Mouse (Mus musculus) thymus, postnatal 10 days (tissue): ENCODE measurements around the gene Cyb561d1.
"Not testable (repeated sequence)": the region's sequence is repeated elsewhere in the genome, so short reads cannot be mapped to it uniquely, and the experiment has no call there.

ENCODE experiments used
- DNase-seq, 2 experiments: peaks; one replicate each; pipeline ENCODE4 v3.0.0; 2021; ENCODE audit warnings: low spot score in 2 of 2

The Cyb561d1 gene

GRCm38 (mm10) chr3:108200329-108201323 lies at the start of gene Cyb561d1:
Gene Cyb561d1, minus strand, starts transcription at chr3:108201212.
- DNase-seq = peak; percentile 96 to 97

- no peak for DNase-seq
These were observed 45.8 kb upstream of the Cyb561d1 start for GRCm38 (mm10) chr3:108246857-108247256.

- no peak for DNase-seq
These were observed 40.3 kb upstream of the Cyb561d1 start for GRCm38 (mm10) chr3:108241243-108241839.

- DNase-seq = not testable (repeated sequence)
These were observed 36.6 kb upstream of the Cyb561d1 start for GRCm38 (mm10) chr3:108237474-108238102.

- DNase-seq = no peak
These were observed 30.6 kb upstream of the Cyb561d1 start for GRCm38 (mm10) chr3:108231646-108232045.

GRCm38 (mm10) chr3:108227521-108227920 lies 26.5 kb upstream of the Cyb561d1 start:
- no peak for DNase-seq

GRCm38 (mm10) chr3:108226558-108227350 lies 25.7 kb upstream of the Cyb561d1 start, which contains the start of gene Sypl2:
Gene Sypl2, minus strand, starts transcription at chr3:108226648.
- DNase-seq = no peak

DNA sequence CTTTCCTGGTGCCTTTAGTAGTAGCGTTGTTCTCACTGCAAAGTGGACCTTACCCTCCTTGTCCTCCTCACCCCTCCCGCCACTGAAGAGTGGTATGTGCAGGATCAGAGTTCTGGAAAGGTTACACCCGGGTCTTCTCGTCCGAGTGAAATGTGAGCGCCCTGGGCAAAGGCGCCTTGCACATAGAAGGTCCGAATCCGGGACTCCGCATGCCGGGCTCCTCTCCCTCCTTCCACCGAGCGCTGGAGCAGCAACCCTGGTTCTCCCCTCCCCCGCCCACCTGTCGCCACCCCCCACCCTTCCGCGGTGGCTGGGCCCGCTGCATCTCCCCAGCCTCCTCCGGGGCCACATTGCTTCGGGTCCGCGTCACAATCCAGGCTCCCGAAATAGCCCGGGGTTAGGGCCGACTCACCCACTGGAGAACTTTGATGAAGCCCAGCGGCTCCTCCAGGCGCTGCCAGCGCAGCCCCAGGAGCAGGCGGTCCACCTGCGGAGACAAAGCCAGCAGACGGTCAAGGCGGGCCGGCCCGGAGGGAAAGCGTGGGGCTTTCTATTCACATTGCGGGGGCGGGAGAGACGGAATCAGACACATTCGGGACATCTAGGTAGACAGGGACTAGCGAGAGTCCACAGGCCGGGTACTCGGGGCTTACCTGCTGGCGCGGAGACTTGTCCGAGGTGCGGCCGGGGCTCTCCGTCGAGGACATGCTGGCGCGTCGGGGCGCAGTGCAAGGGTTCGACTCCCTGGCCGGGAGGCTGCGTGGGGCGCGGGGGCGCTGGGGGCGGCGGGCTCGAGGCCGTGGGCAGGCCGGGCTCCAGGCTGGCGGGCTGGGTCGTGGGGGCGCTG lies 24.9 kb upstream of the Cyb561d1 start:
- no peak for DNase-seq

GRCm38 (mm10) chr3:108220661-108221060 lies 19.6 kb upstream of the Cyb561d1 start:
- DNase-seq = no peak

- DNase-seq = no peak
These were observed 13.7 kb upstream of the Cyb561d1 start for GRCm38 (mm10) chr3:108214734-108215133.

DNA sequence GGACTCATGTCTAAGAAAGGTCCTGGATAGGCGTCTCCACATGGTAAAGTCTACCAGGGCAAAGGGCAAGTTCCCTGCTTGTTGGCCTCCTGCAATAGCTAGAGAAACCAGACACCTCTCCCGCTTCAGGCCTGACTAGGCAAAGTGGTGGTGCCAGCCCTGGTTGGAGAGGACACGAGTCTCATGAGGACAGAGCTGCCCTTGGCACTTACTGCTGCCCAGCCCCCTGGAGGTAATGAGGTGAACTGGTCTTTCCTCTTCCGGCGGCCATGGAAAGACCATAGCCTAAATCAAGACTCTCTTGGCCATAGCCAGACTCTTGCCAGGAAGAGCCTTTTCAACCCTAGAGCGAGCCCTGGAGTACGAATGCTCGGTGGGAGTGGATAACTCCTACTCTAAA lies 11.4 kb upstream of the Cyb561d1 start:
- DNase-seq = no peak

DNA sequence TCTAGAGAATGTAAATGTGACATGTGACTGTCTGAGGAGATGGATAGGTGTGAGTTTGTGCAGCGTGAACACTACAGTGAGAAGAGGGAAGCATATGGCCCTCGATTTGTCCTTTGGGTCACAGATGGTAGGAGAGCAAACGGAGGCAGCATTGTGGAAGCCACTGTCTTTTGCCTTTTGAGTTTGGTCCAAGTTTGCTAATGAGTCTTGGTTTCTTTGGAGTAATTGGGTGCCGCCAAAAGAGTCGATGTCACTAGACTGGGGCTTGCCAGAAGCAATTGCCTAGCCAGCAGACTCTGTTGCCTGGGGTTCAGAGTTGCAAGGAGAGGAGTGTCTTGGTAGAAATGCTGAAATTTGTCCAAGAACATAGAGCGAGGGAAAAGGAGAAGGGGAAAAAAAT lies 10.8 kb upstream of the Cyb561d1 start:
- DNase-seq = no peak

- peak in 1 of 2 experiments; percentile 67 for DNase-seq
These were observed 9.7 kb upstream of the Cyb561d1 start, which contains the start of gene Atxn7l2 for GRCm38 (mm10) chr3:108210771-108211139. Gene Atxn7l2, minus strand, starts transcription at chr3:108210934.

DNA sequence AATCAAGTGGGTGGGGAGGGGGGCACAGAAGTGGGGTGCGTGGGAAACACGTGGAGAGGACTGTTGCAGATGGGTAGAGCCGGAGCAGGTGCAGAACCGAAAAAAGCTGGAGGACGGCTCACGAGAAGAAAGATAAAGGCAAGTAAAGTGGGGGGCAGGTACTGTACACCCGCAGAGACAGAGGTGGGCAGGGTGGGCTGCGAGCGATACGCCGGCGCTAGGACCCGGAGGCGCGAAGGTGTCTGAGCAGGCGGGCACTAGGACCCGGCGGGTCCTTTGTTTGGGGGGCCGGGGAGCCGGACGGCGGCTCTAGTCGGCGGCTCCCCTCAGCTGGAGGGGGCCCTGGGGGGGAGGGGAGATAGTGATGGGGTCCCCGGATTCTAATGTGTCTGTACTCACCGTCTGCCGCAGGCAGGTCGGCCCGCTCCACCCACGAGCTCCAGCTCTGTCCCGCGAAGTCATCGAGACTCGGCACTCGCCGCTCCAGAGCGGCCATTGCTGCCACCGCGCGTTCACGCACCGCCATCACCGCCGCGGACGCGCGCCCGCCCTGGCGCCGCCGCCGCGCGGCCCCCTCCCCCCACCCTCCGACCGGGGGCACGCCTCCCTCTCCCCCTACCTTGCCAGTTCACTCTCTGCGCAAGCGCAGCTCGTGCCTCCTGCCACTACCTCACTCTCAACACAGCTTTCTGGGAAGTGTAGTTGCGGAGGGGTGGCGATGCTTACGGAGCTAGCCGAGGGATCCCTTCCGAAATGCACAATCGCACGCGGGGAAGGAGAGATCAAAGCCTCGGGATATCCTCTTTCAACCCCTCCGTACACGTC lies 9.1 kb upstream of the Cyb561d1 start:
- peak; percentile 91 to 92 for DNase-seq

DNA sequence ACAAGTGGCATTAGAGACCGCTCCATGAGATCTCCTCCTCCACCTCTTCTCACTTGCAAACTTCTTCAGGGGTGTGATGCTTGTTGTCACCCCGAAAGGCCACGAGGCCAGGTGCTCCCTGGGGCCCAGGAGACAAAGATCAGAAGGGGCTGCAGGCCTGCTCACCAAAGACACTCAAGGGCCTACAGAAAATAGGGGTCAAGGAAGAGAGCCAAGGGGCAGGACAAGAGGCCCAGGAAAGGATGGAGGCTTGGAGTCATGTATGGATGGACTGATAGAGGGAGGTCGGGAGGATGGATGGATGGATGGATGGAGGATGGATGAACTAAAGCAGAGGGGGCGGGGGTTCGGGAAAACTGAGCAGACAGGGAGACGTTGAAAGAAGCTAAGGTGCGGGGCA lies 8.5 kb upstream of the Cyb561d1 start:
- peak in 1 of 2 experiments; percentile 34 for DNase-seq

DNA sequence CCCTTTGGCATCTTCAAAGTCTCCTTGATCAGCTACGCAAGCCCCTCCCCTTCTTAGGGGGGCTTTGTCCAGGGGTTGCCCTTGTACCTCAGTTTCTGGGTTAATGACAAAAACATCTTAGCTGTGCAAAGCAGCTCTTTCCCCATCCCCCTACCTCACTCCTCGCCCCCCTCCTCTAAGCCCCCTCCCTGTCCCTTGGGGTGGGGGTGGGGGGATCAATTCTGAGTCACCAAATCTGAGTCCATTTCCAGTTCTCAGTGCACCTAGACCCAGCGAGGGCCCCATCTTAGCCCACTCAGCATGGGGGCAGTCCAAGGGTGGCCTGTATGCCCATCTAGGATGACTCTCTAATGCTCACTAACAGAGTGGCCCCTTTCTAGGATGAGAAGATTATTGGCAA lies 8.0 kb upstream of the Cyb561d1 start:
- no peak for DNase-seq

DNA sequence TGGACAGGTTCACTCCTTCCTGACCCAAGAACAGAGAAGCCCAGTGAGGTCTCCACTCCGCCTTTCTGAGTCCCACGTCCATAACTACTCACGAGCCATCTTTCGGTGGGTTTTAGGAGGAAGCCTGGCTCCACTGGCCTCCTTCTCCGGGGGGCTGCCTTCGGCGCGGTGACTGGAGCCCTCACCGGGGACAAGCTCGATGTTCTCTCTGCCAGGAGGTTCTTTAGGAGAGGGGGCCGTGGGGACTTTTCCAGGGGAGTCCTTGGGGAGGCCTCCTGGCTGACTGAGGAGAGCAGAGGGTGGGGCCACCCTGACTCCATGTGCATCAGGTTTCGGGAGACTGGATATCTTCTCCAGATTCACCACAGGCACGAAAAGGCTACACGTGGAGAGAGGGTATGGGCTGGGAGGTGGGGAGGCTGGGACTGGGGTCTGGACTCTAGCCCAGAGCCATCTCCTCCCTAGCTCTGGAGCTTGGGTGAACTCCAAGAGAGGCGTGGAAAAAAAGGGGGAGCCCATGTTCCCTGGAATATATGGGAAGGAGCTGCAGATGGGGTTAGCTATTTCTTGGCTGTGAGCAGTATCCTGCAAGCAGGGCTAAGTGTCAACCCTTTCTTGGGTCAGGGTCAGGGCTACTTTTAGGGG lies 5.8 kb upstream of the Cyb561d1 start:
- no peak for DNase-seq

DNA sequence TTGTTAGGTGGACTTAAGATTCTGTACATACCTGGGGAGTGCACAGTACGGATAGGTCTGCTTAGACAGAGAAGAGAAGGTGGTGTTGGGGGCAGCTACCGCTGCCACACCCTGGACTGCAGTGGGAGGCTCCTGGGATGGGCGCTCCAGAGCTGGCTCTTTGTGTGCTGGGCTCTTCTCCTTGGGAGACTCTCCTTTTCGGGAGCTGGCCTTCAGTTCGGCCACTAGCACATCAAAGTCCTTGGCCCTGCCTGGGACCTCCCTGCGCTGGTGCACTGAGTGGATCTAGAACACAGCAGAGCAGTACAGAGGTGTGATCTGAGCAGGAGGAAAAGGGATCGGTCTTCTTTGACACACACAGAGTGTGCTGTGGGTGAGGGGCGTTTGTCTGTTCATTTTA lies 4.6 kb upstream of the Cyb561d1 start:
- DNase-seq = no peak

- DNase-seq = no peak
These were observed 3.5 kb upstream of the Cyb561d1 start for GRCm38 (mm10) chr3:108204470-108204869.
